Mouse (Mus musculus) heart, embryonic 14.5 days (tissue): ENCODE results near the gene Repin1. TPM values are rescaled to one million over a fixed set of nuclear protein-coding genes. Genes with fewer than 3 reads are reported as not detected.
A peak's percentile ranks its signal among the peaks of the same experiment; 100 is the strongest.
"Not testable (repeated sequence)": the region's sequence is repeated elsewhere in the genome, so short reads cannot be mapped to it uniquely, and the experiment has no call there.

ENCODE experiments used
- ATAC-seq: fragments of 200-750 bp; cut with Nextera tagmentation; 2 replicates; pipeline ENCODE4 v1.8.0; 2017; ENCODE audit warnings: low read depth, moderate TSS enrichment; ENCODE audit not compliant: insufficient number of reproducible peaks, insufficient read depth, low FRiP score
- H3K27ac ChIP-seq, 2 experiments: fragments of 200-500 bp in 1 of 2; fragments of 300-500 bp in 1 of 2; sonication (generic) in 1 of 2; replicated peaks in 1 of 2; 2 replicates each; pipeline ENCODE4 v1.5.1; 2012 to 2014; ENCODE audit warnings: low read depth in 2 of 2, low read length in 2 of 2, control low read depth in 1 of 2, mild to moderate bottlenecking in 1 of 2, mixed read lengths in 1 of 2; ENCODE audit not compliant: control insufficient read depth in 1 of 2, insufficient read depth in 1 of 2
- H3K27me3 ChIP-seq: fragments of 300-500 bp; sonication (generic); 2 replicates; pipeline ENCODE4 v1.6.1; 2014; ENCODE audit warnings: mild to moderate bottlenecking, low read length, control low read depth; ENCODE audit not compliant: control insufficient read depth, insufficient read depth
- H3K36me3 ChIP-seq: fragments of 300-500 bp; sonication (generic); 2 replicates; pipeline ENCODE4 v1.6.1; 2014; ENCODE audit warnings: mild to moderate bottlenecking, control low read depth, low read length, mixed read lengths; ENCODE audit not compliant: control insufficient read depth, insufficient read depth
- H3K4me1 ChIP-seq, 2 experiments: fragments of 200-500 bp in 1 of 2; fragments of 300-500 bp in 1 of 2; sonication (generic) in 1 of 2; 2 replicates each; pipeline ENCODE4 v1.6.1; 2012 to 2014; ENCODE audit warnings: low read length in 2 of 2, control low read depth in 1 of 2, mixed read lengths in 1 of 2; ENCODE audit not compliant: control insufficient read depth in 2 of 2, insufficient read depth in 2 of 2
- H3K4me2 ChIP-seq: fragments of 300-500 bp; sonication (generic); 2 replicates; pipeline ENCODE4 v1.6.1; 2014; ENCODE audit warnings: mild to moderate bottlenecking, low read length
- H3K4me3 ChIP-seq, 2 experiments: fragments of 200-500 bp in 1 of 2; fragments of 300-500 bp in 1 of 2; sonication (generic) in 1 of 2; 2 replicates each; pipeline ENCODE4 v1.5.1; 2012 to 2014; ENCODE audit warnings: low read length in 2 of 2, mild to moderate bottlenecking in 2 of 2, control low read depth in 1 of 2, low read depth in 1 of 2, moderate library complexity in 1 of 2; ENCODE audit not compliant: control insufficient read depth in 1 of 2, insufficient read depth in 1 of 2
- H3K9ac ChIP-seq: fragments of 300-500 bp; sonication (generic); 2 replicates; pipeline ENCODE4 v1.6.1; 2014; ENCODE audit warnings: mild to moderate bottlenecking, low read length
- H3K9me3 ChIP-seq: fragments of 300-500 bp; sonication (generic); 2 replicates; pipeline ENCODE4 v1.6.1; 2016; ENCODE audit warnings: low read length, control low read depth; ENCODE audit not compliant: control insufficient read depth
- WGBS: fragments of 180-500 bp; shearing (Covaris S2); extraction: QIAGEN DNeasy Blood & Tissue Kit; methylation state at CpG from one replicate; pipeline ENCODE4 v1.1.7; 2014; 5-methylcytosine and 5-hydroxymethylcytosine counted together
- polyA plus RNA-seq: library from polyadenylated mRNA; unstranded; fragments of >200 nt; fragmentation: Nextera tagmentation; extraction: Ambion mirVana; gene quantifications from 2 replicates; pipeline ENCODE4 v1.2.1, GENCODE M21; 2014

The Repin1 gene
- polyA plus RNA-seq, 1 experiment from 2014 or later, result 25.4 TPM

DNA sequence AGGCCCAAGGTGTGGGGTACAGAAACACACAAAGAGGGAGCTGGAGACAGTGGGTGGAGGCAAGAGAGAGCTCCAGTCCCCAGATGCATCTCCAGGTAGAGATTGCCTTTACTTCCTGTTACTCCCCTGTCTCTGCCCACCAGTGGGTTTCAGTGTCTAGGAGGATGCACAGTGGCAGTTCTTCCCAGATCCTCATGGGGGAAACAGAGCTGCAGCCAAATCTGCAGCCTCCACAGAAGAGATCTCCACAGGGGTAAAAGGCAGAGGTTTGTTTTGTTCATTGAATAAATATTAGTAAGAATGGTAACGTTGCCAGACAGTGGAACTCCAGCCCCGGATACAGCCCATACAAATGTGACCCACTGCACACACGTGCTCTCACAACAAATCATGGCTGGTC lies 17.0 kb downstream of the Repin1 start:
- Histone ChIP-seq H3K9me3 (no peaks in the 10 kb centered on the region), H3K36me3 (peaks cover 20% of the 10 kb centered on the region), H3K4me1 (peaks cover 0 to 6% of the 10 kb centered on the region in 2 experiments; a peak in 1 of 4 replicates), H3K27me3 (no peaks in the 10 kb centered on the region), H3K4me3 (no peak overlapping the region), H3K27ac (no peak overlapping the region), H3K4me2 (no peak overlapping the region), H3K9ac (no peak overlapping the region)
- ATAC-seq, result no peak
- WGBS, result 88% methylated on average over 3 of the region's 3 CpGs

DNA sequence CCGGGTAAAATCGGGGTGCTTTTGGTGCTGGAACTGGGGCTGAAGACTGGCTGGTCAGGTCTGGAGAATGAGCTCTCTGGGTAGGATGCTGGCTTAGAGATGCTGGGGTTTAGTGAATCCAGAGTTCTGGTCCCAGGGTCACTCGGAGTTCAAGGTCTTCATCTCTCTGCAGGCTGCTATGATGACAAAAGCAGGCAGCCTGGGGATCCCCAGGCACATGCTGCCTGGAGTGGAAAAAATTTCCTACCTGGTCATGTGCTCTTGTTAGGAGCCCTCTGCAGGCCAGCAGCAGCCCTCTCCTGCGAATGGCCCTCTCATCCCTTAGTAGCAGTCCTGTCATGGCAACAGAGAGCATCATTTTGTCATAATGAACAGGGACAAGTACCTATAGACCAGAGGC lies 19.8 kb downstream of the Repin1 start:
- 74% methylated on average over 4 of the region's 4 CpGs for WGBS
- Histone ChIP-seq H3K4me2 (no peak overlapping the region), H3K36me3 (peaks cover 20% of the 10 kb centered on the region), H3K9ac (no peak overlapping the region), H3K27me3 (no peaks in the 10 kb centered on the region), H3K4me3 (no peak overlapping the region), H3K4me1 (peaks cover 0 to 6% of the 10 kb centered on the region in 2 experiments; a peak in 1 of 4 replicates), H3K9me3 (no peaks in the 10 kb centered on the region), H3K27ac (no peak overlapping the region)
- no peak for ATAC-seq

DNA sequence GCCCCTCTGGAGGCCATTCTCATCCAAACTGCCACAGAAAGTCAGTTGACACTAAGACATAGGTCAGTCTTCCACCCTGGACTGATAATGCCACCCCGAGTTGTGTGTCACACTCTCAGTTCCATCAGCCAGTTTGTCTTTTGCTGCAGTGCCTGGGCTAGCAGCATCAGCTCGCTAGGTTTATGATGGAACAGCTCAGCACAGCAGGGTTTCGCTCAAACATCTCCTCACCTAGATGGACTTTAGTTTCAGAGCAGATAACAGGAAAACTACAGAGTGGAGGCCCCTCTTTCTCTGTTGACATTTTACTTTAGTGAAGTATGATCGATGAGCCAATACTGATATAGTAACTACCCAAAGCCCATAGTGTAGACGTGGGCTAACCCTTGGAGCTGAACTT lies 21.1 kb downstream of the Repin1 start:
- Histone ChIP-seq H3K36me3 (peaks cover 28% of the 10 kb centered on the region), H3K27me3 (no peaks in the 10 kb centered on the region), H3K9ac (no peak overlapping the region), H3K4me2 (no peak overlapping the region), H3K9me3 (no peaks in the 10 kb centered on the region), H3K4me3 (no peak overlapping the region), H3K4me1 (no peaks in the 10 kb centered on the region), H3K27ac (no peak overlapping the region)
- no peak for ATAC-seq
- WGBS, result 89% methylated on average over 5 of the region's 5 CpGs

DNA sequence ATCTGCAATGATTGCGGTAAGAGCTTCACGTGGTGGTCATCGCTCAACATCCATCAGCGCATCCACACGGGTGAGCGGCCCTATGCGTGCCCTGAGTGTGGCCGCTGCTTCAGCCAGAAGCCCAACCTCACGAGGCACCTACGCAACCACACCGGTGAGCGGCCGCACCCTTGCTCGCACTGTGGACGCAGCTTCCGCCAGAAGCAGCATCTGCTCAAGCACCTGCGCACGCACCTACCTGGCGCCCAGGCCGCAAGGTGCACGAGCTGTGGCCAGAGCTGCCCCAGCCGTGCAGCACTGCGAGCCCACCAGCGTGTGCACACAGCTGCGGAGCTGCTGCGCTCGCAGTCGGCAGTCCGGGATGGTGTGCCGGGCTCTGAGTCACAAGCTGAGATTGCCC lies 26.3 kb downstream of the Repin1 start:
- no peak for ATAC-seq
- no peak overlapping the region for H3K27ac ChIP-seq
- H3K27me3 ChIP-seq, result peaks cover under 1% of the 10 kb centered on the region; the same call in 1 of the 2 replicates
- H3K36me3 ChIP-seq, result peaks cover 31% of the 10 kb centered on the region
- H3K9me3 ChIP-seq, result no peaks in the 10 kb centered on the region
- H3K9ac ChIP-seq, result no peak overlapping the region
- H3K4me3 ChIP-seq, result no peak overlapping the region
- no peaks in the 10 kb centered on the region for H3K4me1 ChIP-seq
- WGBS, result 91% methylated on average over 30 of the region's 30 CpGs
- no peak overlapping the region for H3K4me2 ChIP-seq

DNA sequence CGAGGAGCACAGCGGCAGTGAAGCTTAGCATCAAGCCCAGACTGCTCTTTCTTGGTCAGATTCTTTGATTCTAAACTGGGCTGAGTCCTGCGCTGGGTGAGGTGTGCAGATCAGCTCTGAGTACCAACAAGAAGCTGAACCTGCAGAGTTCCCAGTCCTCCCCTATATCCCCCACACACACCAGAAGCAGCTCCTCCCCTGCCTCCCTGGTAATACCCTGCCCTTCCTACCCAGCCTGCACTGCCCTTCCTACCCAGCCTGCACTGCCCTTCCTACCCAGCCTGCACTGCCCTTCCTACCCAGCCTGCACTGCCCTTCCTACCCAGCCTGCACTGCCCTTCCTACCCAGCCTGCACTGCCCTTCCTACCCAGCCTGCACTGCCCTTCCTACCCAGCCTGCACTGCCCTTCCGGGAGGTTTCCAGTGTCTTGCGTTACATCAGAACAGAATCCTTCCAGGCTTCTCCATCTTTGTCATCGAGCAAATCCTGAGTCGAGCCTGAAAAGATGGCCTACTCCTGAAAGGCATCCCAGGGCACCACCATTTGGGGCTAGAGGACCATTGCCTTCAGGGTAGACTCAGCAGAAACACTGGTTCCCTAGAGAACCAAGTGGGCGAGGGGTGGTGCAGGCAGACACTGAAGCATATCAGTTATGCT lies 28.6 kb downstream of the Repin1 start:
- H3K36me3 ChIP-seq, result peaks cover 30% of the 10 kb centered on the region
- H3K9ac ChIP-seq, H3K27me3 ChIP-seq, H3K4me2 ChIP-seq, ATAC-seq, H3K4me3 ChIP-seq, H3K27ac ChIP-seq, H3K9me3 ChIP-seq, H3K4me1 ChIP-seq: not testable (repeated sequence)
- WGBS, result 81% methylated on average over 8 of the region's 8 CpGs

DNA sequence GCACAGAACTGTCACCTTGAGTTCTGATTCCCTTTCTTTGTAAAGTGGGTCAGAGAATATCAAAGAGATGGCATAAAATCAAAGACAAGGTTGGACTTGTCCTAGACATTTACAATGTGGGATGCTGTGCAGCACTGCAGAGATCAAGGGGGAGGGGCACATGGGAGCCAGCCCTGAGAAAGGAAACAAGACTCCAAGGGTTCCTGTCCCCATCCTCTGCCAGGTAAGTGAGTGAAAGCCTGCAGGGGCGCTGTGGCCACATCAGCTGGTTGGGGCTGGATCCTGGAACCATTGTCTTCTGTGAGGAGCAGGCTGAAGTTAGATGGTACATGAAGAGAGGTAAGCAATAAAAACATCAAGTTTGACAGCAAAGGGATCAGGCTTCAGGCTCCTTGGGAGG lies 29.8 kb downstream of the Repin1 start:
- ATAC-seq, result no peak
- H3K9me3 ChIP-seq, result no peaks in the 10 kb centered on the region

DNA sequence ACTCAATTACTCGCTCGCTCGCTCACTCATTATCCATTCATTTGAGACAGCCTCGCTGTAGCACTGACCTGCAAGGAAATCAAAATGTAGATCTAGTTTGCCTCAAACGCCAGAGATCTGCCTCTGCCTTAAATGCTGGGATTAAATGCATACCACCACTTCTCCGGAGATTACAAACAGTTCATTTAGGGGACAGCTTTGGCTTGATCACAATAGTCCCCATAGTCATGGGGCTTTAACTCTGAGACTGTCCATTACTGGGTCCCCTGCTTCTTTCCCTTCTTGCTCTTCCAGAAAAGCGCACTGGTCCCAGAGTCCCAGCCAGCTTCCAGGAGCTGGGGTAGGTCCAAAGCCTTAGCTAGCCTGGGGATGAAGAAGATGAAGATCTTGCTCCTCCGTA lies 32.8 kb downstream of the Repin1 start, which contains the start of gene AI854703:
AI854703 (plus strand) TSS at position 301 of the 400 bp plus-strand sequence.
- WGBS, result 33% methylated on average over 8 of the region's 8 CpGs
- Histone ChIP-seq H3K9me3 (no peaks in the 10 kb centered on the region), H3K4me1 (peaks cover 17 to 20% of the 10 kb centered on the region in 2 experiments; a peak in 3 of 4 replicates), H3K27ac (no peak within 1 kb of the TSS), H3K9ac (peak within 1 kb of the TSS; percentile 66), H3K27me3 (peaks cover 21% of the 10 kb centered on the region; the same call in 1 of the 2 replicates), H3K4me3 (peak within 1 kb of the TSS; percentile 49 to 56), H3K4me2 (peak within 1 kb of the TSS; percentile 92), H3K36me3 (peaks cover 5% of the 10 kb centered on the region)
- ATAC-seq, result no peak

More for the DNA sequence above, 29.8 kb downstream of the Repin1 start:
- Histone ChIP-seq H3K9ac (no peak overlapping the region), H3K4me2 (no peak overlapping the region), H3K4me1 (peaks cover 5% of the 10 kb centered on the region in 2 experiments; a peak in 3 of 4 replicates), H3K4me3 (no peak overlapping the region), H3K27ac (no peak overlapping the region), H3K27me3 (peaks cover 12% of the 10 kb centered on the region; the same call in 1 of the 2 replicates), H3K36me3 (peaks cover 30% of the 10 kb centered on the region)
- WGBS, result 36% methylated on average over 1 of the region's 1 CpGs
